9 mouse cellular contexts compared by ENCODE assay signal in genomic region chr6:24894874-24895183, GRCm38 (mm10). TPM values are rescaled to one million over a fixed set of nuclear protein-coding genes. Genes with fewer than 3 reads are reported as not detected.
DNase-seq lines count a peak whose midpoint lies in the region; ATAC-seq and TF ChIP-seq lines count a peak whose summit lies in the region.
"Had no signal": no experiment of that assay in that cellular context is flagged by ENCODE, and none has a peak within 500 bp of the region (broad histone marks: within the 10 kb centered on the region; RNA-seq: fewer than 3 reads in every experiment).

No protein-coding gene starts in this region.

- no peaks in the 10 kb centered on the region for H3K27me3 ChIP-seq in liver, adult 2 months (ENCODE audit: control insufficient read depth, insufficient read depth, low read length)
- no peaks in the 10 kb centered on the region for H3K27me3 ChIP-seq in embryonic facial prominence, embryonic 15.5 days
- H3K27me3 ChIP-seq in hindbrain, embryonic 15.5 days = no peaks in the 10 kb centered on the region
- H3K27me3 ChIP-seq in neural tube, embryonic 12.5 days (replicated peaks) = no peaks in the 10 kb centered on the region
- H3K27me3 ChIP-seq: midbrain, embryonic 15.5 days had no signal

- H3K27ac ChIP-seq in liver, adult 2 months (replicated peaks; ENCODE audit: insufficient read depth, low read depth, low read length) = no peak overlapping the region
- H3K27ac ChIP-seq in embryonic facial prominence, embryonic 15.5 days (replicated peaks) = no peak overlapping the region
- no peak overlapping the region for H3K27ac ChIP-seq in hindbrain, embryonic 15.5 days (replicated peaks)
- H3K27ac ChIP-seq in neural tube, embryonic 12.5 days = no peak overlapping the region
- H3K27ac ChIP-seq: midbrain, embryonic 15.5 days had no signal

- H3K4me1 ChIP-seq in liver, adult 2 months (ENCODE audit: control insufficient read depth, insufficient read depth, low read length) = peaks cover 3% of the 10 kb centered on the region; the same call in 1 of the 2 replicates
- H3K4me1 ChIP-seq in embryonic facial prominence, embryonic 15.5 days = no peaks in the 10 kb centered on the region
- H3K4me1 ChIP-seq in hindbrain, embryonic 15.5 days (replicated peaks) = no peaks in the 10 kb centered on the region
- no peaks in the 10 kb centered on the region for H3K4me1 ChIP-seq in neural tube, embryonic 12.5 days
- H3K4me1 ChIP-seq: midbrain, embryonic 15.5 days had no signal

- no peak overlapping the region for H3K9ac ChIP-seq in liver, adult 2 months (ENCODE audit: low read depth, low read length)
- no peak overlapping the region for H3K9ac ChIP-seq in embryonic facial prominence, embryonic 15.5 days
- no peak overlapping the region for H3K9ac ChIP-seq in hindbrain, embryonic 15.5 days
- H3K9ac ChIP-seq in neural tube, embryonic 12.5 days = no peak overlapping the region
- H3K9ac ChIP-seq: midbrain, embryonic 15.5 days had no signal

- 28% methylated on average over 2 of the region's 2 CpGs for WGBS in liver, adult 2 months
- 39% methylated on average over 2 of the region's 2 CpGs for WGBS in embryonic facial prominence, embryonic 15.5 days
- WGBS in hindbrain, embryonic 15.5 days = 40% methylated on average over 2 of the region's 2 CpGs
- 29% methylated on average over 2 of the region's 2 CpGs for WGBS in neural tube, embryonic 12.5 days

- H3K4me3 ChIP-seq in liver, adult 2 months (ENCODE audit: insufficient read depth, low read depth, low read length) = peak overlapping the region; percentile 14; the same call in 1 of the 2 replicates
- peak overlapping the region; percentile 28 for H3K4me3 ChIP-seq in embryonic facial prominence, embryonic 15.5 days (replicated peaks)
- H3K4me3 ChIP-seq in hindbrain, embryonic 15.5 days = 0 out of 2 replicates have a peak overlapping the region, but pooled peaks have one; percentile 13
- no peak overlapping the region for H3K4me3 ChIP-seq in neural tube, embryonic 12.5 days
- H3K4me3 ChIP-seq: erythroblast, embryonic 14.5 days; midbrain, embryonic 15.5 days had no signal

- no peaks in the 10 kb centered on the region for H3K9me3 ChIP-seq in embryonic facial prominence, embryonic 15.5 days (replicated peaks)
- no peaks in the 10 kb centered on the region for H3K9me3 ChIP-seq in hindbrain, embryonic 15.5 days
- no peaks in the 10 kb centered on the region for H3K9me3 ChIP-seq in neural tube, embryonic 12.5 days
- H3K9me3 ChIP-seq: midbrain, embryonic 15.5 days had no signal

- TF ChIP-seq POLR2A in liver, adult 2 months (IDR thresholded peaks at IDR 0.05; ENCODE audit: extremely low read depth, insufficient read depth, low read length) = no peak

- H3K4me2 ChIP-seq in embryonic facial prominence, embryonic 15.5 days (replicated peaks) = peak overlapping the region; percentile 26; the same call in 1 of the 2 replicates
- H3K4me2 ChIP-seq in hindbrain, embryonic 15.5 days = peak overlapping the region; percentile 35
- H3K4me2 ChIP-seq in neural tube, embryonic 12.5 days (replicated peaks) = peak overlapping the region; percentile 45
- H3K4me2 ChIP-seq: midbrain, embryonic 15.5 days had no signal

- no peak for DNase-seq in liver, adult 2 months (ENCODE audit: extremely low read depth, low read depth, low spot score)
- DNase-seq in liver = no peak
- DNase-seq in cerebellum, adult 18-20 months = no peak
- DNase-seq in thymus, postnatal 36 days = no peak

- no peak for TF ChIP-seq CTCF in liver, adult 2 months (IDR thresholded peaks at IDR 0.05; ENCODE audit: low read depth, low read length)

- H3K79me2 ChIP-seq in liver, adult 2 months (ENCODE audit: control insufficient read depth, insufficient read depth, low read length) = no peaks in the 10 kb centered on the region

- H3K36me3 ChIP-seq in liver, adult 2 months (ENCODE audit: control insufficient read depth, insufficient read depth, low read length) = no peaks in the 10 kb centered on the region
- no peaks in the 10 kb centered on the region for H3K36me3 ChIP-seq in embryonic facial prominence, embryonic 15.5 days
- no peaks in the 10 kb centered on the region for H3K36me3 ChIP-seq in hindbrain, embryonic 15.5 days
- no peaks in the 10 kb centered on the region for H3K36me3 ChIP-seq in neural tube, embryonic 12.5 days
- H3K36me3 ChIP-seq: midbrain, embryonic 15.5 days had no signal

- no peak; the same call in 1 of the 2 replicates for ATAC-seq in embryonic facial prominence, embryonic 15.5 days (ENCODE audit: insufficient number of reproducible peaks, low FRiP score, low TSS enrichment, low read depth)
- ATAC-seq in hindbrain, embryonic 15.5 days (ENCODE audit: low FRiP score, low read depth) = no peak
- ATAC-seq in neural tube, embryonic 12.5 days (ENCODE audit: low FRiP score, low read depth) = no peak
- ATAC-seq: midbrain, embryonic 15.5 days had no signal

RNA-seq across cellular contexts. Expression of gene Hyal5, which starts 37.0 kb away (rescaled TPM):
- not detected in 2 replicates for total RNA-seq in liver, adult 2 months (2014; rRNA removed)
- not detected in 2 replicates for polyA plus RNA-seq in liver, adult 2 months (2012; rRNA removed)
- polyA plus RNA-seq in embryonic facial prominence, embryonic 15.5 days (2015; fragmentation: Nextera tagmentation; extraction: Ambion mirVana) = not detected in 2 replicates
- polyA plus RNA-seq in hindbrain, embryonic 15.5 days (2015; fragmentation: Nextera tagmentation; extraction: Ambion mirVana) = not detected in 2 replicates
- not detected in 2 replicates for polyA plus RNA-seq in neural tube, embryonic 12.5 days (2016; fragmentation: Nextera tagmentation; extraction: Ambion mirVana)
- polyA plus RNA-seq: erythroblast, embryonic 14.5 days; midbrain, embryonic 15.5 days had no signal
